Mouse (Mus musculus): Measurements from ENCODE around the gene Golph3l. TPM values are rescaled to one million over a fixed set of nuclear protein-coding genes. Genes with fewer than 3 reads are reported as not detected.

Golph3l gene
- polyA plus RNA-seq, 1 experiment from 2014 or later, result 38.0 TPM

GRCm38 (mm10) chr3:95645313-95646235 lies 56.8 kb downstream of the Golph3l start:
- Histone ChIP-seq H3K4me3 (ENCODE audit: low read depth, low read length) (no peak overlapping the region), H3K9me3 (ENCODE audit: control insufficient read depth, low read depth, low read length) (no peaks in the 10 kb centered on the region), H3K27ac (ENCODE audit: low read length) (no peak overlapping the region), H3K36me3 (ENCODE audit: control insufficient read depth, insufficient read depth, low read length) (no peaks in the 10 kb centered on the region), H3K9ac (replicated peaks; ENCODE audit: low read depth, low read length) (no peak overlapping the region), H3K27me3 (ENCODE audit: control insufficient read depth, insufficient read depth, low read length) (no peaks in the 10 kb centered on the region), H3K4me1 (ENCODE audit: control insufficient read depth, insufficient read depth, low read length) (no peaks in the 10 kb centered on the region), H3K4me2 (replicated peaks; ENCODE audit: low read depth, low read length) (no peak overlapping the region)
- WGBS, result 58% methylated on average over 10 of the region's 10 CpGs
- ATAC-seq (ENCODE audit: insufficient number of reproducible peaks, insufficient read depth, low FRiP score, low read depth), result no peak

- H3K9ac ChIP-seq (replicated peaks; ENCODE audit: low read depth, low read length), result no peak overlapping the region
- no peaks in the 10 kb centered on the region for H3K9me3 ChIP-seq (ENCODE audit: control insufficient read depth, low read depth, low read length)
- no peaks in the 10 kb centered on the region for H3K36me3 ChIP-seq (ENCODE audit: control insufficient read depth, insufficient read depth, low read length)
- H3K27me3 ChIP-seq (ENCODE audit: control insufficient read depth, insufficient read depth, low read length), result no peaks in the 10 kb centered on the region
- no peak for ATAC-seq (ENCODE audit: insufficient number of reproducible peaks, insufficient read depth, low FRiP score, low read depth)
- no peaks in the 10 kb centered on the region for H3K4me1 ChIP-seq (ENCODE audit: control insufficient read depth, insufficient read depth, low read length)
- H3K4me3 ChIP-seq (ENCODE audit: low read depth, low read length), result no peak overlapping the region
- no peak overlapping the region for H3K27ac ChIP-seq (ENCODE audit: low read length)
- WGBS, result 96% methylated on average over 5 of the region's 5 CpGs
- H3K4me2 ChIP-seq (replicated peaks; ENCODE audit: low read depth, low read length), result no peak overlapping the region
These were observed 59.3 kb downstream of the Golph3l start for GRCm38 (mm10) chr3:95648016-95648415.

- Histone ChIP-seq H3K36me3 (ENCODE audit: control insufficient read depth, insufficient read depth, low read length) (no peaks in the 10 kb centered on the region), H3K4me3 (ENCODE audit: low read depth, low read length) (no peak overlapping the region), H3K4me1 (ENCODE audit: control insufficient read depth, insufficient read depth, low read length) (peaks cover 10% of the 10 kb centered on the region; the same call in 1 of the 2 replicates), H3K27ac (ENCODE audit: low read length) (peak overlapping the region; percentile 12; the same call in 1 of the 2 replicates), H3K4me2 (replicated peaks; ENCODE audit: low read depth, low read length) (no peak overlapping the region), H3K27me3 (ENCODE audit: control insufficient read depth, insufficient read depth, low read length) (no peaks in the 10 kb centered on the region), H3K9me3 (ENCODE audit: control insufficient read depth, low read depth, low read length) (no peaks in the 10 kb centered on the region), H3K9ac (replicated peaks; ENCODE audit: low read depth, low read length) (no peak overlapping the region)
- WGBS, result 57% methylated on average over 6 of the region's 6 CpGs
- ATAC-seq (ENCODE audit: insufficient number of reproducible peaks, insufficient read depth, low FRiP score, low read depth), result no peak
These were observed 61.7 kb downstream of the Golph3l start for GRCm38 (mm10) chr3:95650276-95651032.

GRCm38 (mm10) chr3:95651033-95651373 lies 62.3 kb downstream of the Golph3l start:
- Histone ChIP-seq H3K27ac (ENCODE audit: low read length) (no peak overlapping the region; the same call in 1 of the 2 replicates), H3K4me1 (ENCODE audit: control insufficient read depth, insufficient read depth, low read length) (peaks cover 10% of the 10 kb centered on the region; the same call in 1 of the 2 replicates), H3K4me3 (ENCODE audit: low read depth, low read length) (no peak overlapping the region), H3K36me3 (ENCODE audit: control insufficient read depth, insufficient read depth, low read length) (no peaks in the 10 kb centered on the region), H3K27me3 (ENCODE audit: control insufficient read depth, insufficient read depth, low read length) (no peaks in the 10 kb centered on the region), H3K9ac (replicated peaks; ENCODE audit: low read depth, low read length) (no peak overlapping the region), H3K4me2 (replicated peaks; ENCODE audit: low read depth, low read length) (no peak overlapping the region), H3K9me3 (ENCODE audit: control insufficient read depth, low read depth, low read length) (no peaks in the 10 kb centered on the region)
- 82% methylated on average over 3 of the region's 3 CpGs for WGBS
- no peak for ATAC-seq (ENCODE audit: insufficient number of reproducible peaks, insufficient read depth, low FRiP score, low read depth)

GRCm38 (mm10) chr3:95651391-95652203 lies 62.9 kb downstream of the Golph3l start:
- no peaks in the 10 kb centered on the region for H3K36me3 ChIP-seq (ENCODE audit: control insufficient read depth, insufficient read depth, low read length)
- peaks cover 10% of the 10 kb centered on the region; the same call in 1 of the 2 replicates for H3K4me1 ChIP-seq (ENCODE audit: control insufficient read depth, insufficient read depth, low read length)
- no peak overlapping the region for H3K9ac ChIP-seq (replicated peaks; ENCODE audit: low read depth, low read length)
- no peak overlapping the region for H3K4me2 ChIP-seq (replicated peaks; ENCODE audit: low read depth, low read length)
- H3K9me3 ChIP-seq (ENCODE audit: control insufficient read depth, low read depth, low read length), result no peaks in the 10 kb centered on the region
- H3K4me3 ChIP-seq (ENCODE audit: low read depth, low read length), result no peak overlapping the region
- no peaks in the 10 kb centered on the region for H3K27me3 ChIP-seq (ENCODE audit: control insufficient read depth, insufficient read depth, low read length)
- WGBS, result 83% methylated on average over 16 of the region's 16 CpGs
- no peak for ATAC-seq (ENCODE audit: insufficient number of reproducible peaks, insufficient read depth, low FRiP score, low read depth)
- H3K27ac ChIP-seq (ENCODE audit: low read length), result no peak overlapping the region

- H3K9me3 ChIP-seq (ENCODE audit: control insufficient read depth, low read depth, low read length), result no peaks in the 10 kb centered on the region
- H3K4me3 ChIP-seq (ENCODE audit: low read depth, low read length), result no peak overlapping the region
- peaks cover 10% of the 10 kb centered on the region; the same call in 1 of the 2 replicates for H3K4me1 ChIP-seq (ENCODE audit: control insufficient read depth, insufficient read depth, low read length)
- H3K27ac ChIP-seq (ENCODE audit: low read length), result no peak overlapping the region
- WGBS, result 57% methylated on average over 7 of the region's 7 CpGs
- no peak overlapping the region for H3K9ac ChIP-seq (replicated peaks; ENCODE audit: low read depth, low read length)
- H3K36me3 ChIP-seq (ENCODE audit: control insufficient read depth, insufficient read depth, low read length), result no peaks in the 10 kb centered on the region
- no peak overlapping the region for H3K4me2 ChIP-seq (replicated peaks; ENCODE audit: low read depth, low read length)
- ATAC-seq (ENCODE audit: insufficient number of reproducible peaks, insufficient read depth, low FRiP score, low read depth), result no peak
- no peaks in the 10 kb centered on the region for H3K27me3 ChIP-seq (ENCODE audit: control insufficient read depth, insufficient read depth, low read length)
These were observed 63.6 kb downstream of the Golph3l start for GRCm38 (mm10) chr3:95652204-95652811.

GRCm38 (mm10) chr3:95652871-95653270 lies 64.1 kb downstream of the Golph3l start:
- WGBS, result 20% methylated on average over 6 of the region's 6 CpGs
- ATAC-seq (ENCODE audit: insufficient number of reproducible peaks, insufficient read depth, low FRiP score, low read depth), result no peak
- no peak overlapping the region for H3K4me3 ChIP-seq (ENCODE audit: low read depth, low read length)
- no peak overlapping the region for H3K27ac ChIP-seq (ENCODE audit: low read length)
- H3K27me3 ChIP-seq (ENCODE audit: control insufficient read depth, insufficient read depth, low read length), result no peaks in the 10 kb centered on the region
- H3K36me3 ChIP-seq (ENCODE audit: control insufficient read depth, insufficient read depth, low read length), result no peaks in the 10 kb centered on the region
- no peak overlapping the region for H3K4me2 ChIP-seq (replicated peaks; ENCODE audit: low read depth, low read length)
- H3K9me3 ChIP-seq (ENCODE audit: control insufficient read depth, low read depth, low read length), result no peaks in the 10 kb centered on the region
- H3K4me1 ChIP-seq (ENCODE audit: control insufficient read depth, insufficient read depth, low read length), result peaks cover 10% of the 10 kb centered on the region; the same call in 1 of the 2 replicates
- H3K9ac ChIP-seq (replicated peaks; ENCODE audit: low read depth, low read length), result no peak overlapping the region
